Mouse (Mus musculus) lung, adult 18-20 months (tissue): Measurements from ENCODE around the gene Gm11037.

Experiments used
- DNase-seq, 2 experiments: peaks; one replicate each; pipeline ENCODE4 v3.0.0; 2022; ENCODE audit warnings: mixed read lengths in 2 of 2

The Gm11037 gene

DNA sequence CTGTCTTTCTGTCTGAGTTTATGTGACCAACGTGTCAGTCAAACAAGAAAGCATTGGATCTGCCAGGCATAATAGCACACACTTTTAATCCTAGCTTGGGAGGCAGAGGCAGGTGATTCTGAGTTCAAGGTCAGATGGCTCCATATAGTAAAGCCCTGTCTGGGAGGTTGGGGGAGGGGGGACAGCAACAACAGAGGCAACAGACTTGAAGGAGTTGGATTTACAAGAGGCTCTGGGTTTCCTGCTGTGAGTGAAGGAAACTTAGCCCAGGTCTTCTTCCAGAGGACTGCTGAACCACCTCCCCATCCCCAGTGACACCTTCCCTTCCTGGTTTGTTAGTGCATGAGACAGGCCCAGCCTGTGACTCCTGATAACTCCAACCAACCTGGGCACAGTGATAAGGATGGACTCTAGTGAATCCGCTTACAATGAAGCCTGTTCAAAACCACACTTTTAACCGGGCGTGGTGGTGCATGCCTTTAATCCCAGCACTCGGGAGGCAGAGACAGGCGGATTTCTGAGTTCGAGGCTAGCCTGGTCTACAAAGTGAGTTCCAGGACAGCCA is 19.0 kb downstream of the Gm11037 start:
- DNase-seq = no peak

DNA sequence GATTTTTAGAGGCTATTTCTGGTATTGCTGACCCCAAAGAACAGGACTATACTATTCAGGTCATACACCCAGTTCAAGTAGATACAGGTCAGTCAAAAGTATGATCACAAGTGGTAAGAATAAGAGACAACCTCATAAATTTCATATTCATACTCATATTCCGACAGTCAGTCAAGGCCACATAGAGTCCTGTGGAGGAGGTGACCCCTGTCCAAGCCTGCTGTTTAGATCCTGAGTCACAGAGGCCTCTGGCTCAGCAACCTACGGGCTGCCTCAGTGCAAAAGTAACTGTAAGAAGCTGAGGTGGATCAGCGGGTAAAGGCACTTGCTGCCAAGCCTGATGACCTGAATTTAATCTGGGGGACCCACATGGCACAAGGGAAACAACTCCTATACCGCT is 20.7 kb downstream of the Gm11037 start:
- DNase-seq = no peak

DNA sequence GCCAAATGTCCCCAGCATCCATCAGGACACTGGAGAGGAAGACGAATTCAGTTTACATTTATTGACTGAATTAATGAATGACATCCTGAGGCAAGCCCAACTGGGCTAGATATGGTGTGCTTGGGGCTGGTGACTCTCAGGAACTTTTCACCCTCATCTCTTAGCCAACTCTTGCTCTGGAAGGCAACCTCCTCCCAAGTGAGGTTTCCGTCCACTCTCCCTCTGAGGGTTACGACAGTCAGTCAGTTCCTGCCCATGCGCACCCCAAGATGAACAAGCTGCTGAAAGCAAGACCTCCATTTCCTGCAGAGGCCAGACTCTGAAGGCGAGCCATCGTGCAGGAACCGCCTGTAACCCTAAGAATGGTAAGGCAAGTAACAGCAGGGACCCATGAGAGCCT is 23.7 kb downstream of the Gm11037 start:
- no peak for DNase-seq

- peak; percentile 40 to 44 for DNase-seq
These were observed 26.2 kb downstream of the Gm11037 start for GRCm38 (mm10) chr2:131159491-131159910.

DNA sequence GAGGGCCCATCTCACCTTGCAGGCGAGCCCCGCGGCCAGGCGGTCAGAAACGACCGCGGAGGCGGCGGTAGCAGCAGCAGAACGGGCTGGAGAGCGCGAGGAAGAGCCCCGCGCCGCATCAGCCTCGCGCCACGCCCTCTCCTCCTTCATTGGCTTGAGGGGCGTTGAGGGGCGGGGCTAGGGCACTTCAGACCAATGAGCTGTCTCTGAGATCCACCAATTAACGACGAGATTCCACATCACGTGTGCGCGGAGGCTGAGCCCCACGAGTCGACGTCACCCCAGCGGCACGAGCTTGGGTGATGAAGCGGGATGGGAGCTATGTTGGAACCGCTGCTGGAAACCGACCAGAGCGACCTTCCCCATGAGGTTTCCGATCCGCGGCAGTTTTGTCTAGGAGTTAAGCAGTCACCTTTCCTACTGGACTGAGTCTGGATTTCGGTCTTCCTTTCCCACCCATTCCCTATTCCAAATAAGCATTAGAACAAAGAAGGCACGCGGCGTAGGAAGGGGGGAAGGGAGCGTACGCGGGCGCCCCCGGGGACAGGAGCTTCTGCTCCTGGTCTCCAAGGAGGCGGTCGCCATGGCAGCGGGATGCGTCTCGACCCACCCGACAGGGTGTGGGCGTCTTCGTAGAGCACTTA is 26.8 kb downstream of the Gm11037 start, which contains the start of gene 1700037H04Rik:
1700037H04Rik (minus strand) TSS at position 144 of the 644 bp plus-strand sequence.
- peak; percentile 97 to 98 for DNase-seq

DNA sequence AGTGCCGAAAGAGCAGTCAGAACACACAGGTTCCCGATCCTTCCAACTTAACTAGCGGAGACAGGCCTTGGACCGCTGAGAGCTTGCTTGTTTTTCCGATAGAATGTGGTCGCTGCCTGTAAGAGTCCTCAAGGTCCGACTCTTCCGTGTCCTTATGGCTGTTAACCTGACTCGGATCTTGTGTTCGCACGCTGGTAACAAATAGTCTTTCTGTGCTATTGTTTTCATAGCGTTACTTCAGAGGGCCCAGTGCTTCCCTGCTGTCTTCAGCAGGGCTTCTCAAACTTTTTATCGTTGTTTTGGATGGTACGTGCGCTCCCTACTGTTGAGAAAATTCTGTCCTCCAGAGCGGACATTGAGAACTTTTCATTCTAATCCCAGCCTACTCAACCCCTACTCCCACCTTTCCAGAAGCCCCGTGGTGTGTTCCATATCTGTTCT is 27.4 kb downstream of the Gm11037 start:
- DNase-seq = peak; percentile 36 to 44

- DNase-seq = no peak
These were observed 30.6 kb downstream of the Gm11037 start for GRCm38 (mm10) chr2:131163924-131164323.

DNA sequence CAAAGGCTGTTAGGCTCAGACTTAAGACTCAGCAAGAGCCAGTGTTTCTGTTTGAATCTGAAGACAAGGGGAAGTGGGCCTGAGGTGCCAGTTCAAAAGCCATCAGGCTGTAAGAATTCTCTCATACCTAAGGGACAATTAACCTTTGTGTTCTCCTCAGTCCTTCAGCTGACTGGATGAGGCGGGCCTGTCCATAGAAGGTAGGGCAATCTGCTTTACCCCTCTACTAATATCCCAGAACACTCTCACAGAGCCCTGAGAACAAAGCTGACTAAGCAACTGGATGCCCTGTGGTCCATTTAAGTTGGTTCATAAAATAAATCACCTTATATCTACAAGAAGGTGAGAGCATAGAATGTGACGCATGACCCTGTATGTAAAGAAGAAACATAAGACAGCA is 32.9 kb downstream of the Gm11037 start:
- no peak for DNase-seq

DNA sequence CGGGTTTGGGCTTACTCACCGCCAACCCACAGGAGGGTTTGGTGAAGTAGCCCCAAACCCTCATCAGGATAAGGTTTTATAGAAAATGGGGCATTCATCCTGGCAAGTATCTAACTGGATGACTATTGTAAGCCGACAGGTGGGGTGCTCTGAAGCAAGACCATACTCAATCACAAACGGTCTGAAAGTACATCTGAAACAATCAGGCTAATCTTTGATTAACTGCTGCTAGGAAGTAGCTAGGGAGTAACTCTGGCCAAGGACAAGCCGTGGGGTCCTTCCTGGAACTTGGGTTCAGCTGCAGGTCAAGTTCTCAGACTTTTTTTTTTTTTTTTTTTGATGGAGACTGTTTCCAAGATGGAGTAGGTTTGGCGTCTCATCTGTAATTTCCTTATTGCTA is 34.7 kb downstream of the Gm11037 start:
- DNase-seq = no peak

- no peak for DNase-seq
These were observed 35.6 kb downstream of the Gm11037 start for GRCm38 (mm10) chr2:131168914-131169313.

GRCm38 (mm10) chr2:131170936-131171335 is 37.6 kb downstream of the Gm11037 start:
- no peak for DNase-seq

- DNase-seq = peak; percentile 81 to 85
These were observed 38.3 kb downstream of the Gm11037 start for GRCm38 (mm10) chr2:131171401-131172104.

DNA sequence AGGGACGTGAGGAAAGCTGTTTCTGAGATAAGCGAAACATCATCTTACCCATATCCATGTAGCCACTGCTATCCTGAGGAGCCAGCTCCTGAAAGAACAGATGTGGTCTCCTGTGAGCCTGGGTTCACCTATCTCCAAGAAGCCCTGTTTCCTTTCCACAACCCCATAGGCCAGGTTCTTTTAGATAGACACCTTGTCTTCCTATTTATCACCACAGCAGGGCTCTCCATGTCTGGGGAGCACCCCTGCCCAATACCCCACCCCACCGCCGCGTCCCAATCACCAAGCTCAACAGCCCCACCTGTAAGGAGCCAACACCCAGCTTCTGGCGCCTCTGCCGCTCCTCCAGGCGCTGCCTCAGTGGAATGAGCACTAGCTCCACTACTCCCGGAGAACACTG is 39.0 kb downstream of the Gm11037 start:
- no peak for DNase-seq

GRCm38 (mm10) chr2:131174700-131175099 is 41.4 kb downstream of the Gm11037 start:
- peak; percentile 61 to 71 for DNase-seq

DNA sequence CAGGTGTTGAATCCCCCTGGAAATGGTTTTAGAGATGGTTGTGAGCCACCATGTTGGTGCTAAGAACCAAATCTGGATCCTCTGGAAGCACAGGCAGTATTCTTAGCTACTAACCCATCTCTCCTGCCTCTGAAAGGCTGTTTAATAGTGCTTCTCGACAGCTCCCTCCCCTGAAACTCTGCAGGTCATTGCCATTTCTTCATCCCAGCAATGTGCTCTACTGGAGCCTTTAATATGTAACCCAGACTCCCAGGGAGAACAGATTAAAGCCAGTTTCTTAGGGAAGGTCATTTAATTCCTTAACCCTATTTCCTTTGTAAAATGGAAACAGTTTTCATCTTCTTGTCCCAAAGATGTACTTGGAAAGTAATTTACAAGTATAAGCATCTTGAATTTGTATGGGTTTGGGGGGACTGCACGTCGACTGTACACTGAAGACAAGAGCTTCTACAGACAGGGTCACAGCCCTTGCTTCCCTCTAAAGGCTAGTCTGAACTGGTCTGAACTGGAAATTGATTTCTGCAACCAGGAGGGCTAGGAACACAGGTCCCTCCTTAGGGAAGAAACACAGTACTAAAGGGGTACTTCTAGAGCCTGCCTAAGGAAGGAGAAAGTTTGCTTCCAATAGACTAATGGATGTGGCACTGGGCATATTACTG is 42.1 kb downstream of the Gm11037 start:
- DNase-seq = no peak

GRCm38 (mm10) chr2:131175945-131176309 is 42.6 kb downstream of the Gm11037 start:
- DNase-seq = no peak

GRCm38 (mm10) chr2:131176491-131176890 is 43.2 kb downstream of the Gm11037 start:
- DNase-seq = peak; percentile 77 to 84

DNA sequence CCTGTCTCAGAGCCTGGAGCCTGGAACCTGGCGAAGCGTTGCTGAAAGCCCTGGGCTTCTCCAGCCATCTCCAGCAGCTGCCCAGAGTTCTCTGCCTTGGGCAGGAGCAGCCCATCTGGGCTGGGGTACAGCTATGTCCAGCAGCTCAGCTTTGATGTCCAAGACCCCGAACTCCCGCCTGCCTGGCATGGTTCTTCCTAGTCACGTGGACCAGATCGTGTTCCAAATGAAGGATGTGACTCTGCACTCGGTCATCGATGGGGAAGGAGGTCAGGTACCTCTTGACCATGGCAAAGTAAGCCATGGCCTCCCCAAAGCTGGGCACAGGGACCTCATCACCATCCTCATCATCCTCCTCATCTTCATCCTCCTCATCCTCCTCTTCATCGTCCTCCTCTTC is 44.6 kb downstream of the Gm11037 start:
- no peak for DNase-seq

DNA sequence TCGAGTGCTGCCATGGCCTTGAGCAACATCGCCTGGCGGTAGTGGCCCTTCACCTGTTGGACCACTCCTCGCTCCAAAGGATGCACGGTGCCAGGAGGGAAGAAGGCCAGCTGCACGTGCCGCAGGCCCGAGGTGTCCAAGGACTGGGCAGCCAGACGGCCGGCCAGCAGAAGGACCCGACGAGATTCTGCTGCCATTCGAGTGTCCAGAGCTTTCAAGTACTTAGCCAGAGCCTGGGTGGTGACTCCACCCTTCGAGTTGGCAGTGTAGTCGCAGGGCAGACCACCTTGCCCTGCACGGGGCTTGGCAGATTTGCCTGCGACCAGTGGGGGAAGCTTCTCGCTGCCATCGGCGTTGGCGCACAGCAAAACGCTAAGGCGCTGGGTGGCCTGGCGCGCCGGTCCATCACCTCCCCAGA is 45.5 kb downstream of the Gm11037 start:
- peak in 1 of 2 experiments; percentile 36 for DNase-seq

- peak; percentile 60 to 71 for DNase-seq
These were observed 46.1 kb downstream of the Gm11037 start for GRCm38 (mm10) chr2:131179246-131179886.

GRCm38 (mm10) chr2:131179990-131180587 is 46.8 kb downstream of the Gm11037 start, which contains the start of gene Cenpb:
Gene Cenpb, minus strand, starts transcription at chr2:131180067.
- peak; percentile 78 to 86 for DNase-seq
